Mouse (Mus musculus): ENCODE measurements at regions not wholly inside any gene's neighbourhood (a gene's known extent, or its start where the extent isn't known, plus 50 kb on each side); places are given as distances from the start of the nearest gene placed in this dataset.

GRCm38 (mm10) chr15:11774717-11775116 is 132.4 kb downstream of the Npr3 start:
- TF ChIP-seq POLR2A (IDR thresholded peaks at IDR 0.05; ENCODE audit: low read depth, low read length) = no peak
- TF ChIP-seq CTCF (IDR thresholded peaks at IDR 0.05; ENCODE audit: extremely low read depth, insufficient read depth, insufficient read length, insufficient replicate concordance) = no peak
